Mouse (Mus musculus) myocyte (in vitro differentiated cells): ENCODE results near the gene Naaladl2.

Experiments
- CEBPB ChIP-seq: IDR thresholded peaks from 2 replicates; pipeline ENCODE4 v1.6.1; 2011; ENCODE audit warnings: mild to moderate bottlenecking, moderate library complexity; ENCODE audit not compliant: poor library complexity, insufficient read depth, severe bottlenecking
- MAX ChIP-seq: IDR thresholded peaks from one replicate; pipeline ENCODE4 v1.6.1; 2011; ENCODE audit warnings: low read depth, mild to moderate bottlenecking, control low read depth
- POLR2A ChIP-seq: IDR thresholded peaks from one replicate; pipeline ENCODE4 v1.6.1; 2011; ENCODE audit warnings: low read depth, mild to moderate bottlenecking, control low read depth, moderate library complexity; ENCODE audit not compliant: insufficient read length
- POLR2AphosphoS2 ChIP-seq: IDR thresholded peaks from one replicate; pipeline ENCODE4 v1.6.1; 2011; ENCODE audit warnings: low read depth, control low read depth; ENCODE audit not compliant: insufficient read length
- REST ChIP-seq: IDR thresholded peaks from one replicate; pipeline ENCODE4 v1.6.1; 2011; ENCODE audit warnings: mild to moderate bottlenecking, control low read depth, moderate library complexity; ENCODE audit not compliant: insufficient read depth, insufficient read length
- SRF ChIP-seq: IDR thresholded peaks from one replicate; pipeline ENCODE4 v1.6.1; 2011; ENCODE audit warnings: low read depth; ENCODE audit not compliant: control insufficient read depth, insufficient read length
- TCF12 ChIP-seq: IDR thresholded peaks from one replicate; pipeline ENCODE4 v1.6.1; 2011; ENCODE audit warnings: mild to moderate bottlenecking, control low read depth; ENCODE audit not compliant: poor library complexity, insufficient read depth, severe bottlenecking
- USF1 ChIP-seq: IDR thresholded peaks from one replicate; pipeline ENCODE4 v1.6.1; 2011; ENCODE audit warnings: low read depth, mild to moderate bottlenecking, control low read depth, moderate library complexity

- TF ChIP-seq MAX (no peak), POLR2A (no peak), TCF12 (no peak), REST (no peak), POLR2AphosphoS2 (no peak), SRF (no peak), USF1 (no peak), CEBPB (no peak)
Observed at GRCm38 (mm10) chr3:24553701-24554100, 590.4 kb downstream of the Naaladl2 start.
